Mouse (Mus musculus): Measurements from ENCODE around the gene Haus3. TPM values are rescaled to one million over a fixed set of nuclear protein-coding genes. Genes with fewer than 3 reads are reported as not detected.

The Haus3 gene
- 148 and 152 TPM in 2 replicates for total RNA-seq (2017)

DNA sequence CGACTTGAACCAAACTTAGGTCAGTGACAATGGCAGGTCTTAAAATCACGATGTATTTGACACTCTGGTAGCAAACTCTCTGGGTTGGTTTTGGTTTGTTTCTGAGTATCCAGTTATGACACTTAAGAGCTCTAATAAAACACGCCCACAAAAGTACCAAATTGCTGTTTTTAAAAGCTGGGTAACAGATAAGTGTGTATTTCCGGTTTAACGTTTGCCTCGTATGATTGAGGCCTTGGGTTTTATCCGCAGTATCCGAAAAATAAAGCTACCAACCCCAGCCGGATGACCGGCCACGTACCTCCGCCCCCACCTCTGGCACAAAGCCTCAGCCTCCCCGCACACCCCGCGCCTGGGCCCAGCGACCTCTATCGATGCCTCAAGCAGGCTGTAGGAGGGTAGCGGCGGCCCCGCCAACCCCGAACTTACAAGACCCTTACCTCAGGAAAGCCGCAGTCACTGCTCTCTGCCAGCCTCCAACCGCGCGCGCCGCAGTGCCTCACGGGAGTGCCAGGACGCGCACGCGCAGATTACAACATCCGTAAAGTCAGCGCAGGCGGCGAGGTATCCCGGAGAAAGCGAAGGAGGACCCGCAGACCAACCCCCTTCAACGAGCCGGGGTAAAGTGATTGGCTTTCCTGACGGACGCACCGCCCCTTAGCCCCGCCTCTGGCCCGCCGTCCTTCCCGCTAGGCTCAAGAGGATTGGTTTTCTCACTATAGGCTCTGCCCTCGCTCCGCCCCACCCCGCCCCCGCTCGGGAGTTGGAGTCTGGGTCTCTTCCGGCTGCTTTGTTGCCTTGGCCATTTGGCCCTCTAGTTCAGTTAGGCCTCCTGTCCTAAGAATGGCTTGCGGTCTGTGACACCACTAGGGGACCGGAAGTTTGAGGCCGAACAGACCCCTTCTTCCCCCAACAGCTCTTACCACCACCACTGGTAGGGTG, at the start of gene Haus3, which contains the start of gene Poln:
Haus3 (minus strand) TSS at position 578 of the 942 bp plus-strand sequence.
Poln (minus strand) TSS at position 499 of the 942 bp plus-strand sequence.
- peak; percentile 95 for ATAC-seq (replicated peaks; ENCODE audit: low read depth, poor library complexity, severe bottlenecking)

DNA sequence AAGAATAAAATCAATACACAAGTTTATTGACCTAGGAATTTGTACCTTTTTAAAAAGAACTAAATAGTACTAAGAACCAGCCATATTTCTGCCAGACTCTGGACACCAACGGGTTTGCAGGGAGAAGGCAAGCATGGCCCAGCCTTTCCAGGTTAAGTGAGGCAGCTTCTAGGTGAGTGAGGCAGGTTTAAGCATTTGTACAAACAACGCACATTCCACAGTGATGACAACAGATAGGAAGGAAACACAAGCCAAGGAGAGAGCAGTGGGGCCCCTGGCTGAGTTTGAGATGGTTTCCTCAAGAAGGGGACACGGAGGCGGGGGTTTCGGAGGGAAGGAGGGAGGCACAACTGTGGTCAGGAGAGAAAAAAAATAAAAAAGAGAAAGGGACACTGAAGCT, 49.3 kb upstream of the Haus3 start:
- no peak for ATAC-seq (replicated peaks; ENCODE audit: low read depth, poor library complexity, severe bottlenecking)

DNA sequence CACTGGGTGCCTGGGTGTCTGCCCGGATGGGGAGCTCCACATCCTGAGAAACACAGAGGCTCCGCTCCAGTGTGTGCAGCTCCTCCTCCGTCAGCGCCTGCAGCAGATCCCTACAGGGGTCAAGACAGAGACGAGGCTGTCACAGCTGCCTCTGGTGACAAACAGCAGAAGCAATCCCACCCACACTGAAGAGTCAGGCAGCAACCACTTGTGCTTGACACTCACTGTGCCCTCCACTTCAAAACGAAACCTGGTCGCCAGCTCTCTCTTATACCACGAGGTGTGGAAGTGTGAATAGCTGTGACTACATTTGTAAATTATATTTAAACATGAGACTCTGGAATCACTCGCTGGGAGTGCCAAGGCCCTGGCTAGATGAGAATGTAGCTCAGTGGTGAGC, 48.4 kb upstream of the Haus3 start:
- ATAC-seq (replicated peaks; ENCODE audit: low read depth, poor library complexity, severe bottlenecking): no peak

DNA sequence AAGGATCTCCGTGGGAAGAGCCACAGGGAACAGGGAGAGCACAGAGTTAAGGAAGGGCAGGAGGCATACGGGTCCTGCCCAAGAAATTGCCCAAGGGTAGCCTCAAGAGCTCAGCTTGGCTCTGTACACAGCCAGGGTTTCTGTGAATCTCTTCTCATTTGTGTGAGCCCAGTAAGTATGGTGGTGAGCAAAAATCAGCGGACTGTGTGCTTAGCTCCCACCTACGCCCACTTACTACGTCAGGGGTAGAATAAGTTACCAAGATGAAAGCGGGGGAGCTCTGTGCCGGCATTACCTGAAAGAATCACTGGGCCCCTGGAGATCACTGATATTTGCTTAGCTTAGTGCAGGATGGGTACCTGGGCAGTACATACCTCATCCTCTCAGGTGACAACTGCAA, 46.7 kb upstream of the Haus3 start:
- ATAC-seq (replicated peaks; ENCODE audit: low read depth, poor library complexity, severe bottlenecking): no peak

DNA sequence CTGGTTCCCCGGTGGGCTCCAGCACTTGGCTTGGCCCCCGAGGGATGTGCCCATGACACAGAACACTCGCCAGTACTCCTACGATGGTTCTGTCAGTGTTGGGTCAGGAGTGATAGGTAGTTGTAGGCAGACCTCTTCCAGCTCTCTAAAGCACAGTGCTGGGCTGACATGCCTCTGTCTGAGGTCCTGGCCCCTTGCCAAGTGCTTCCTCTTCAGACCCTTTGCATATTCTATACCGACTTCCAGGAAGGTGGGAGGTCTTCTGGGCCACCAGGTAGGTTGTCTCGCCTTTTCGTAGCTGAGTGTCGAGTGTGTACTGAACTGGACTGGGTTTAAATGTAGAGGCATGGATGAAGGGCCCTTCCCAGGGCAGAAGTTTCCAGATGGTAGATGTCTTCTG, 44.3 kb upstream of the Haus3 start:
- ATAC-seq (replicated peaks; ENCODE audit: low read depth, poor library complexity, severe bottlenecking): no peak

DNA sequence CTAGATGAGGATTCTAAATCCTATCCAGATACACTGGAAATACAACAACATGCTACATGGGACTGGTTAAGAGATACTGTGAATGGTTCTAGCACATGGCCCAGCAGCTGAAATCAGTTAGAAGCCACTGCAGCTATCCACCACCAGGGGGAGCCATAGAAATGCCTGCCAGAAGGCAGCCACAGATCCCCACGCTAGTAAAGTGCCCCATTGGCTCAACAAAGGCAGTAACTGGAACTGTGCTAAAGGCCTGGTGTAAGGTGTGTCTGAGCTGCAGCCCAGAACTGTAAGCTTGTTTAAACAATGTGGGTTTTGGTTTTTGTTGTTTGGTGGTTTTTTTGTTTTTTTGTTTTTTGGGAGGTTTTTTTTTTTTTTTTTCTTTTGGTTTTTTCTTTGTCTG, 41.0 kb upstream of the Haus3 start:
- ATAC-seq (replicated peaks; ENCODE audit: low read depth, poor library complexity, severe bottlenecking): peak; percentile 92

DNA sequence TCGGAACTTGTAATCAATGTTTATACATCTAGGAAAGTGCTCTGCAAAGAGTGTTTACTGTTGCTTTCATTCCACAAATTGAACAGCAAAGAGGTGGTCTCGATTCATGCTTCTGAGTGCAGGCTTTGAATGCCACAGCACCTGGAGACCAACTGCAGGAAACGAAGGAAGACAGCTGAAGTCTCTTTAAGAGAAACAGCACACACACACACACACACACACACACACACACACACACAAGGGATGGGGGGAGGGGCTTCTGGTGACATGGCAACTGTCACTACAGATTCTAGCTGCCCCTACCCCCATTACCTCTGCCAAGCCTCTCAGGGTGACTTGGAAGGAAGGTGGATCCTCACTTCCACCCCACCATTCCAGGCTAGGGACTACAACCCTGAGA, 38.2 kb upstream of the Haus3 start:
- no peak for ATAC-seq (replicated peaks; ENCODE audit: low read depth, poor library complexity, severe bottlenecking)

DNA sequence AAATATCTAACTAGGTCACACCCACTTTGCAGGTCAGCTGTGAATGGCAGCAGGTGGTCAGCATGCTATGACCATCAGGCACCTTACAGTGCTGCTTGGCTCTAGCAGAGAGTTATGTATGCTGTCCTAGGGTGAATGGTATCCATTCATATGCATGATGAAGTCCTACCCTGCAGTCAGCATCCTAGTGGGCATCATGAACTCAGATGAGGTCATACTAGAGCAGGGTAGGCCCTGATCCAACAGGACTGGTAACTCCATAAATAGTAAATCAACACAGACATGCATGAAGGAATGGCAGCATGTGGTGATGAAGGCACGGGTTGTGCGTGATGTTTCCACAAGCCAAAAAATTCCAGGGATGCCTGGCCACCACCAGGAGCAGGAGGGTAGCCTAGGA, 36.5 kb upstream of the Haus3 start:
- no peak for ATAC-seq (replicated peaks; ENCODE audit: low read depth, poor library complexity, severe bottlenecking)

DNA sequence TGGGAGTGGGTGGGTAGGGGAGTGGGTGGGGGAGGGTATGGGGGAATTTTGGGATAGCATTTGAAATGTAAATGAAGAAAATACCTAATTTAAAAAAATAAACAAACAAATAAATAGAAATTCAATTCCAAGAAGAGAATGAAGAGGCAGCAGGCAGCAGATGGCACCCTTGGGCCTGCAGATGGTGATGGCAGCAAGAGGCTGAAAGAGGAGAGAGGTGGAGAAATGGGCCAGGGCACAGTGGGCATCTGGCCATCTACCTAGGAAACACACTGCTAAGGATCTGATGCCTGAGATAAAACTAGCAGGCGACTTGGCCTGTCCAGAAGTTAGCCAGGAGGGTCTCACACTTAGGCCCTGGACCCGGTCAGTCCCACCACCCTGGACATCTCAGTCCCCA, 35.6 kb upstream of the Haus3 start:
- ATAC-seq (replicated peaks; ENCODE audit: low read depth, poor library complexity, severe bottlenecking): no peak

DNA sequence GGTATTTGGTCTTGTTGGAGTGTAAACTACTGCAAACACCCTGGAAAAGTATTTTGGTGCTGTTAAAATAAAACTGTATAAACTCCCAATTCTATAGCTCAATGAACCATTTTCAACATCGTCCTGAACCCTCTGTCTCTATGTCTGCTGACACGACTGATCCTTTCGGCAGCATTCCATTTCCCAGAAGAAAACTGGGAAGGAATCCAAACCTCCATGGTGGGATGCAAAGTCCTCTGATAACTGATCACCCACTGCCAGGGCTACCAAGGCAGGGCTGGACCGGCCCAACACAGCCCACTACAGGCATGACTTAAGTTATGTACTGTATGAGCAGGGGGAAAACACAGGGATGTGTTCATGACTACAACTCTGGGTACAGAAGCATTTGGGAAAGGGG, 32.7 kb upstream of the Haus3 start:
- no peak for ATAC-seq (replicated peaks; ENCODE audit: low read depth, poor library complexity, severe bottlenecking)

DNA sequence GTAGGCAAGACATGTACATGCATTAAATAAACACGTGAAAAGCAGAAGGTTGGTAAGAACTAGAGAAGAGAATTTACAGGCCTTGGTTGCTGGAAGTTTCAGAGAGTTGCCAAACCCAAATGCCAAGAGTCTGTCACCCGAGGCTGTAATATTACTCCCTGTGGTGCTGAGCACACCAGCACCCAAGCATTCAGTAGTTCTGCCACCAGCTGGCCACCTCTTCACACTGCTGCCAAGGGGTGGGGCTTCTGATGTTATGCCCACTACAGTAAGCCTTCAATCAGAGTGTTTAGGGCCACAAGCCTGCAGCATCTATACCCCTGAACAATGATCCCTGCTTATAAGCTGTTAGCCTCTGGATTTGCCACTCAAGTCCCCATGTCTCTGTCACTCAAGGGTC, 32.1 kb upstream of the Haus3 start:
- peak; percentile 67 for ATAC-seq (replicated peaks; ENCODE audit: low read depth, poor library complexity, severe bottlenecking)

DNA sequence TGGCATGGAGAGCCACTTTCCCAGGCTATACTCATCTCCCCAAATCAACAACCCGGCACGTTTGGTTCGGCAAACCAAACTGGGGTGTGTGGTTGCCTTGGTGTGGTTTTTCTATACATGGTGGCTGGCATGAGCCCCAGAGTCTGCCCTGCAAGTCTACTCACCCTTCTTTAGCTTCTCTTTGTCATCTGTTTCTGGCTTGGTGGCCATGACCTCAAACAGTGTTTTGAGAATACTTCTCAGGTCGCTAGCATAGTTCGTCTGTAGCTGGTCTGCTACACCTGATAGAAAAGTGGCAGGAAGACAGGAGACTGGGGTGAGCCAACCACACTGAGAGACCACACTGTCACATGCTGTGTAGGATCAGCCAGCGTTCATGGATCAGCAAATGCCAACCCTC, 29.3 kb upstream of the Haus3 start:
- ATAC-seq (replicated peaks; ENCODE audit: low read depth, poor library complexity, severe bottlenecking): no peak

DNA sequence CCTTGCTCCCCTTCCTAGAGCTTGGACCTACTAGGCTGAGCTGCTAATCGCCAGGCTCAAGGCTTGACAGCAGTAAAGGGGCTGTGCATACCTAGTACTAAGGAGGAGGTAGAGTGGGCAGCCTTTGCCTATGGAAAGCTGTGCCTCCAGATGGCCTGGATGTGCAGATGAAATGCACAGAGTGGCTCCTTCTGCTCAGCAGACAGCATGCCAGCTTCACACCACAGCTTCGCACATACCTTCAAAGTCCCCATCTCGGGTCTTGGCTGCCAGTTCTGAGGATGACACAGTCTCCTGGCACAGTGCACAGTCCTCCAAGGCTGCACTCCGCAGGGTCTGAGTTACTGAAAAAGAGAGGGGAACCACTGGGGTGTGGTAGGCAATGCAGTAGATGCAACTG, 27.9 kb upstream of the Haus3 start:
- no peak for ATAC-seq (replicated peaks; ENCODE audit: low read depth, poor library complexity, severe bottlenecking)

DNA sequence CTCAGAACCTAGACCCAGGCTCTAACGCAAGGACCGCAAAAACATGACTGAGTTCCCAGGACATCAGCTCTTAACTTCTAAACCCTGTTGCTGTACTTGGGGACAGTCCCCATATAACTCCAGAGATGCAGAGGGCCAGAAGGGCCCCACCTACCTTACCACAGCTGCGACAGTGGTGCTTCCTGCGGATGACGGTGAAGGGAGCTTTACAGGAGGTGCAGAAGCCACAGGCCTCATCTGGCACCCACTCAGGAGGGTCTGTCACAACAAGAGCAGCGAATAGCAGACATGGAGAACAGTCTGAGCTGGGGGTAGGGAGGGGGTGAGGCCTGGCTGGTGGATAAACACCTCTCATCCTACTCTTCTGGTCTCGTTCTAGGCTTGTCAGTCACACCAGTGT, 27.1 kb upstream of the Haus3 start:
- ATAC-seq (replicated peaks; ENCODE audit: low read depth, poor library complexity, severe bottlenecking): peak; percentile 73

DNA sequence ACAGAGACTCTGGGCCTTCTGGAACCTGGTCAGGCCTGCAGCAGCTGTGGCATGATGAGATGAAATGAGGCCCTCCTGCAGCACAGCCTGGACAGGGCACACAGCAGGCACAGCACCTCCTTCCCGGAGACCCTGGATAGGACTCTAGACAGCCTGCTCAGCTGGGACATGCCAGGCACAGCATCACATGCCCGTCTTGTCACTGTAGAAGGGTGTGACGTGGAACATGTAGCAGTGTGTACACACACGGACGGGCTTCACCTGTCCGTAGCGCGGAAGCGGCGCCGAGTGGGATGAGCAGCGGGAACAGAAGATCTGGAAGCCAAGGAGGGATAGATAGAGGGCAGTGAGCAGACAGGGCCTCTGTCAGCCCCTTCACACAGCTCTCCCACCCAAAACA, 26.5 kb upstream of the Haus3 start:
- ATAC-seq (replicated peaks; ENCODE audit: low read depth, poor library complexity, severe bottlenecking): no peak

DNA sequence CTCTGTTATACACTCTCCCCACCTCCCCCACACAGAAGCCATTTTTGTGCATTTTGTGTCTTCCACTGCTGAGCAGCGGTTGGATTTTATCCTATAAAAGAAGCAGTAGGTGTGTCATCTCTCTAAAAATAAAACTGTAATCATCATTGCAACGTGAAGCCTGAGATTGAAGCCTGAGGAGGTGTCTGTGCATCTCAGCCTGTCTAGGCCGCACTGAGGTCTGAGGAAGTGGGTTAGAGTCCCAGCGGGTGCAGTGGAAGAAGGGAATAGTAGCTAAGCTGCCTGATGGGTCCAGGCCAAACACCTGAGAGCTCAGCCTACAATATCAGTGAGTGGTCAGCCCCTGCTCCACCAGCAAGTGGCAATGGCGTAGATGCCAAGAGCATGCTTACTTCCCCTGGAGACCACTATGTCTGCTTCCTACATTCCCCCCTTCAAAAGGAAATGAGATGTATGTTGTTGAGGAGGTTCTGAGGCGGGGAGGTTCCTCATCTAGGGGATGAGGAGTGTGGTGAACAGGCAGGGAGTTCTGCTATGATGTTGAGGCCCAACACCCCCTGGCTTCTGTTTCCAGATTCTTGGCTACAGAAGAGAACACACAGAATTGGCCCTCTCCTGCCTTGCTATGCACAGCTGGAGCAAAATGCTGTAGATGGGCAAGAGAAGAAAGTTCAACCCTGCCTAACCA, 25.8 kb upstream of the Haus3 start:
- ATAC-seq (replicated peaks; ENCODE audit: low read depth, poor library complexity, severe bottlenecking): peak; percentile 31

DNA sequence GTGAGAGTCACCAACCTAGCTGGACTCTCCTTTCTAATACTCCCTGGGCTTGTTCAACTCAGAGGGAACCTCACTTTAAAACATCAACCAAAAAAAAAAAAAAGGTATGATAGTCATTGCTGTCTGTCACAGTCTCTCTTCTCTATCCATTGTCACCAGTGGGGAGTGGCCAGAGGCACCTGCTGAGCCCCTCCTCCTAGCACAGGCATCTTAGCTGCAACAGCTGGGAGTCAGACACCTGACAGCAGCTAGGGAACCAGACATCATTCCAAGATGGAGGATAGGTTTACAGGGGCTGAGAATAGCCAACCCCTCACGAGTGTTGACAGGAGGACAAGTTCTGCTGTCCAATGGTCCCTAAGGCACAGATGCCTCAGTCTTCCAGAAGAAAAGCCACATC, 25.1 kb upstream of the Haus3 start:
- ATAC-seq (replicated peaks; ENCODE audit: low read depth, poor library complexity, severe bottlenecking): no peak

DNA sequence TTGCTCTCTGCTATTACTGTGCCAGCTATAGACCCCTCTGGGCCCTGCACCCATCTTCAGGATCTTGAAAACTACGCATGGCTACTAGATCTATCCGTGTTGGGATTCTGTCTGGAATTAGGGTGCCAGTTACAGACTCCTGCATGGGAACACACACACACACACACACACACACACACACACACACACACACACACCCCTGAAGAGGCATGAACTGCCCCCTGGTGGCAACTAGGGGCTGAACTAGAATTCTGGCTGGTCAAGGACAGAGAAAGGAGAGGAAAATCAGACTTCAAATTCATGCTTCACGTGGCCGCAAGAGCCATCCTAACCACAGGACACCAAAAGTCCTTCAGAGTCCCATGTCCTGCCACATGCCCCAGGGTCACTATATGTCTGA, 22.5 kb upstream of the Haus3 start:
- ATAC-seq (replicated peaks; ENCODE audit: low read depth, poor library complexity, severe bottlenecking): no peak

DNA sequence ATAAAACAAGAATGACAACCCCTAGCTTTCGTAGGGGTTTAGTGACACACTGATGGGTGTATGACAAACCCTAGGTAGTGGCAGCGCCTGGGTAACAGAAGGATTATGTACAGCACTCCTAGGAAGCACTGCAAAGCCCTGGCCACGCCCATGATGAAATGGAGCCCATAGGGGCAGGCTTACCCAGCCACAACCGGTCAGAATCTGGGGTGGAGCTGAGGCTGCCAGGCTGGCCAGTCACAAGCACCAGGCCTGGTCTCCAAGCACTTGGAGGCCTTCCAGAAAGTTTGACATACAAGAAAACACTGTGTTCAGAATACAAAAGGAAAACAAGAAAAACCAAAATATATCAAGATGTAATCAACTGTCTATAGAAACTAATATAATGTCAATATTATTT, 21.7 kb upstream of the Haus3 start:
- no peak for ATAC-seq (replicated peaks; ENCODE audit: low read depth, poor library complexity, severe bottlenecking)

DNA sequence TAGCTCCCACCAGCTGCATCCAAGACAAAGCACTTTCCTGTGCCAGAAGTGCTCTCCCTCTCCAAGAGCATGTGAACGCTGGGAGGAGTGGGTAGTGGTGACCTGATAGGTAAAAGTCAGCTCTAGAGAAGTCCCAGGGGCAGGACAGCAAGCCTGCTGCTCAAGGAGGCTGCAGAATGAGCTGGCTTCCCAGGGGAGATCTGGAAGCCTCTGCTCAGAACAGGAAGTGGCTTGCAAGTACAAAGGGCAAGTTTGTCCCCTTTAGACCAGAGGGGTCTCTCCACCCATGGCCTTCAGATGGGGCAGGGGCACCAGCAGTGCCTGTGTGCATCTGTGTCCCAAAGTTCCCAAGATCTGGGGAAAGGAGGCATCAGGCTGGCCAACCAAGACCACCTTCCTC, 20.2 kb upstream of the Haus3 start:
- no peak for ATAC-seq (replicated peaks; ENCODE audit: low read depth, poor library complexity, severe bottlenecking)

DNA sequence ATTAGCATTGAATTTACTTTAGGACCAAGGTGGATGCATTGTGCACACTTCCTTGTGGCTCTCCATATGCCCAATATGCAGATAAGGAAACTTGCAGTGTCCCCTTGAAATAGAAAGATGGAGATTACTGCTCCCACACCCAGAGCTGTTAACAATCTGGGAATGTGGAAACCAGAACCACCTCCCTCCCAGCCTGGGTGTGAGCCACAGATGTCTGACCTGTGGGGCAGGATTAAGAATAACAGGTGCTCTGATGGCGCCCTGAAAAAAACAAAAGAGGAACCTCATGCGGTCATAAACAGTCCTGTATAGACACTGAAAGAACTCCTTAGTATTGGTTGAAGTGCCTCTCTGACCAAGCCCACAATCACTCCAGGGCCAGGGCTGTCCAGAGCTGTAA, 19.5 kb upstream of the Haus3 start:
- no peak for ATAC-seq (replicated peaks; ENCODE audit: low read depth, poor library complexity, severe bottlenecking)
